Mouse (Mus musculus) retina, adult 2 months (tissue): ENCODE data around the gene Smg5.
A peak's percentile ranks its signal among the peaks of the same experiment; 100 is the strongest.
"Not testable (repeated sequence)": the region's sequence is repeated elsewhere in the genome, so short reads cannot be mapped to it uniquely, and the experiment has no call there.

ENCODE experiments used
- DNase-seq: peaks from one replicate; pipeline ENCODE4 v3.0.0-alpha.2; 2012; ENCODE audit warnings: low read depth, low spot score

Smg5 gene

GRCm38 (mm10) chr3:88336058-88337013 is at the start of gene Smg5, which contains the start of gene Tmem79:
Gene Smg5 (plus strand): TSS chr3:88336260.
Gene Tmem79 (minus strand): TSS chr3:88336148.
- DNase-seq: peak; percentile 81

- no peak for DNase-seq
Observed at GRCm38 (mm10) chr3:88287110-88287509, 49.0 kb upstream of the Smg5 start, which contains the start of gene Gm38392. Gene Gm38392 (minus strand): TSS chr3:88287210.

- DNase-seq: not testable (repeated sequence)
Observed at GRCm38 (mm10) chr3:88288133-88288713, 47.8 kb upstream of the Smg5 start.

DNA sequence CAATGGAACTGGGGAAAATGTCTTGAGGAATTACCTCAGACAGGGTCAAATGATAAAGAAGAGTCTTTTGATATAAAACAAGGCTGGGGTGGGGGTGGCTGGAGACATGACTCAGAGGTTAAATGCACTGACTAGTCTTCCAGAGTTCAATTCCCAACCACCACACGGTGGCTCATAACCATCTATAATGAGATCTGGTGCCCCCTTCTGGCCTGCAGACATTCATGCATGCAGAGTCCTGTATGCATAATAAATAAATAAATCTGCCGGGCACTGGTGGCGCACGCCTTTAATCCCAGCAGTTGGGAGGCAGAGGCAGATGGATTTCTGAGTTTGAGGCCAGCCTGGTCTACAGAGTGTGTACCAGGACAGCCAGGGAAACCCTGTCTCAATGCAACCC is 44.1 kb upstream of the Smg5 start:
- DNase-seq: no peak

DNA sequence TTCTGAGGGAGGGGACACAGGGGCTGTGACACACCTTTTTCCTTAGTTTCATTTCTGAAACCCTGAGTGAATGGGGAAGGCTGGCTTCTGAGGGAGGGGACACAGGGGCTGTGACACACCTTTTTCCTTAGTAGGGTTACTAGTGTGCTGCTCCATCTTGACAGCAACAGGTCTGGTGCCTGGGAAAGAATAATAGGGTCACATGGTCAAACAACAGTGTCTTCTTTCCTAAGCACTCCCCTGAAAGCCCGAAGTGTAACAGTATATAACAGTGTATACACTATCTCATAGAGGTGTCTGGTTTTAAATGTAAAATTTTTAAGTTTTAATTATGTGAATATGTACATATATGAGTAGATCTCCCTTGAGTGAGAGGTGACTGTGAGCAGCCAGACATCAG is 40.8 kb upstream of the Smg5 start:
- not testable (repeated sequence) for DNase-seq

GRCm38 (mm10) chr3:88296110-88296560 is 39.9 kb upstream of the Smg5 start:
- no peak for DNase-seq

GRCm38 (mm10) chr3:88296561-88297318 is 39.3 kb upstream of the Smg5 start, which contains the start of the genes Tsacc and Cct3:
Gene Tsacc (minus strand): TSS chr3:88296999.
Gene Cct3 (plus strand): TSS chr3:88297116.
- peak; percentile 98 for DNase-seq

DNA sequence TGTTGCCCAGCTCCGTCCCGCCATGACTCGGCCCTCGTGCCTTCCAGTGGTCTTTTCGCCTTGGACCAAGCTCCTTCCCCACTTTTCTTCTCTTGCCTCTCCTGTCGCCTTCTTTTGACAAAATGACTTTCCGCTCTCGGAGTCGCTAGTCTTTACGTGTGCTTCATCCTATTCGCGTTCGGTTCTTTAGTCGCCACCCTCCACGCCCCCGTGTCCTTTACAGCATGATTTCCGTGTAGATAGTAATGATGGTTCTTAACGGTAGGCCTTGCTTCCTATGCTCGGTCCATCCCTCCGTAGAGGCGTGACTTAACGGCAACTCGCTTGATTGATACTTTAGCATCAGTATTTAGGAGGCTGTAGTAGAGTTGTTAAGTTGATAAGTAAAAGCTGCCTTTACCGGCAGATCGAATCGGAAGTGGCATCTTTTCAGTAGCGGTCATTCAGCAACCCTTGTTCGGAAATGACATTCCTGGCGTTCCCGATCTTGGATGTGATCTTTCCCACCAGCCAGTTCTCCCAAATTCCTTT is 38.7 kb upstream of the Smg5 start:
- no peak for DNase-seq

DNA sequence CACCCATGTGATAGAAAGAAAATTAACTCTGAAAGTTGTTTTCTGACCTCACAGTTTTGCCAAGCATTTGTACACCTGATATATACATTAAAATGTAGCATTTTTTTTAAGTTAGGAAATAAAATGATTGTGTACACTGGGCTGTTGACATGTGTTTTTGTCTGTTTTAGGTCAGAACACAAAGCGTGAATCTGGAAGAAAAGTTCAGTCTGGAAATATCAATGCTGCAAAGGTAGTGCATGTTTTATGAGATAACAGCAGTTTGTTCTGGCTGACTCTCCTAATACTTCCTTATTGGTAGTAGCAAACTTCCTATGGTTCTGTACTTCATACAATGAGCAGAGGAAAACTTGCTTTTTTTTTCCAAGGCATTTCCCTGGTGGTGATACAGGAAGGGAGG is 36.9 kb upstream of the Smg5 start:
- no peak for DNase-seq

DNA sequence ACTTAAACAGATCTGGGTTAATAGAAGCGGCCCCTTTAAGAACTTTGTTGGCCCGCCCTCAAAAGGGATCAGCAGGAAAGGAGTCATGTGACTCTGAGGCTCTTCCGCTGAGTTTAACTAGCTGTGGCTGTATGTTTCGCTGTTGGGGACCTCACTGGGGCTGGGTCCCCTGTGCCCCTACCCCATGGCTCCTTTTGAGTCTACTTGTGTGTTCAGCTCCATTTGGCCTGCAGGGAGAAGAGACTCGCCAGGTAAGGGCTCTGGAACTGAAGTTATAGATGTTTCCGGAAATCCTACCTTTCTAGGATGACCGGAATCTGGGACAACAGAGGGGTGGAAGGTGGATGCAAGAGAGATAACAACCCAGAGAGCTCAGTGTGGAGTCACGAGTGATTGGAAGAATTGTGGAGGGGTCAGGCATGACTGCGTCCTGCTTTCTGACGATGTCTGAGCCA is 11.1 kb upstream of the Smg5 start, which contains the start of gene Glmp:
TSS of gene Glmp (plus strand) at position 73 of the 455 bp plus-strand sequence.
- peak; percentile 49 for DNase-seq

GRCm38 (mm10) chr3:88328956-88329355 is 7.1 kb upstream of the Smg5 start:
- DNase-seq: no peak

GRCm38 (mm10) chr3:88331282-88331681 is 4.8 kb upstream of the Smg5 start:
- peak; percentile 8 for DNase-seq

GRCm38 (mm10) chr3:88334029-88334658 is 1.9 kb upstream of the Smg5 start:
- DNase-seq: no peak

GRCm38 (mm10) chr3:88334902-88335435 is 1.1 kb upstream of the Smg5 start:
- DNase-seq: no peak

- DNase-seq: no peak
Observed at GRCm38 (mm10) chr3:88335436-88336053, 515 bp upstream of the Smg5 start.

DNA sequence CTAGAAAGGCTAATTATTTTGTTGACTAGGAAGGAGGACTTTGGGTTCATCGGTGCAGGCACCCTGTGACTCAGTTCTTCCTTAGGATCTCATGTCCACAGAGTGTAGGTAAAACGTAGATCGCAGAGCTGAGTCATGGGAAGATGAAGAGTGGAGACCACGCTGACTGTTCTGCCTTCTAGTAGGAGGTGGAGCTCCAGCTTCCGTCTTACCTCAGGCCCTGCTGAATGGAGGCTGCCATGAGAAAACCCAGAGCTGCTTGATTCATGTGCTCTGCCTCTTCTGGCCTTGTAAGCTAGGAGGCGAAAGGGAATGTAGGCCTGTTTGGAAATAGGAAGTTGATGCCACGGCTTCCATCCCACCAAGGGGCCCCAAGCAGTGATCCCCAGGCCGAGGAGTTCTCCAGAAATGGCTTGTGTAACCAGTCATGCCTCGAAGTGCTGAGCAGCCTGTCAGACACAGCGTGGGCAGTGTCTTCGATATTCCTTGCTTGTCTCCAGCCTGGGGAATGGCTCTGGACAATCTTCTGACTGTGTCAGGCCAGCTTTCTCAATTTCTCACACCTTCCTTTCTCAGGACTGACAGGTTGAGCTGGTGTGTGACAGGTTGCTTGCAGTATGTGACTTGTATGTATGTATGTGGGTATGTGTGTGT is 1.4 kb downstream of the Smg5 start:
- DNase-seq: no peak

GRCm38 (mm10) chr3:88338316-88338715 is 2.3 kb downstream of the Smg5 start:
- DNase-seq: no peak

DNA sequence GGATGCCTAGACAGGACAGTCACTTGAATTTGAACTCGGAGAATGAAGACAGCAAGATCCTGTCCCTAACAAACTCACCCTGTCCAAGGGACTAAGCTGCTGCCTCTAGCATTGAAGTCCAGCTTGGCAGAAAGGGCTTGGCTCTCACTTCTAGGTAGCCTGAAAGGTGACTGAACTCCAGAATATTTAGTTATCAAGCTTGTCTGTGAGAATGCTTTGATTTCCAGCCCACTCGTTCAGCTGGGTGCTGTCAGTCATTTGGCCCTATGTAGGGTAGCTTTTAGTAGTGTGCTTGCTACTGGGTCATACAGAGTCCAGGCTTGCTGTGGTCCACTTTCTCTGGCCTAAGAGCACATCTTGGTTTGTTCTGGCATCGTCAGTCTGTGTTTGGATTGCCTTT is 2.9 kb downstream of the Smg5 start:
- DNase-seq: no peak

- DNase-seq: no peak
Observed at GRCm38 (mm10) chr3:88350732-88351131, 14.7 kb downstream of the Smg5 start.

DNA sequence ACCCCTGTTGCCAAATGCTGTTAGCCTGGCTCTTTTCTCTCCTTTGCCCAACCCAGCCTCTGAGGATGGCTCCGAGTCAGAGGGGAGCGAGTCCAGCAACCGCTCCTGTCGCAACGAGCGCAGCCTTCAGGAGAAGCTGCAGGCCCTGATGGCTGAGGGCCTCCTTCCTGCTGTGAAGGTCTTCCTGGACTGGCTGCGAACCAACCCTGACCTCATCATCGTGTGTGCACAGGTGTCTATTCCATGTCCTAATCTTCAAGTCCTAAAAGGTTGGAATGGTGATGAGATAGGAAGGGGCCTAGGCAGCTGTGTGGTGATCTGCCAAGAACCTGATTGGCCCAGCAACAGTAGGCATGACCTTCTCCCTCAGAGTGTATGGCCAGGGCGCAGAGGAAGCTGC is 16.8 kb downstream of the Smg5 start:
- no peak for DNase-seq
